Mouse (Mus musculus) MN1 (cell line): ENCODE data around the gene Rad18.
"Not testable (repeated sequence)": the region's sequence is repeated elsewhere in the genome, so short reads cannot be mapped to it uniquely, and the experiment has no call there.

Experiments used
- DNase-seq: peaks from one replicate; pipeline ENCODE4 v3.0.0-alpha.2; 2016; ENCODE audit warnings: low spot score

Rad18 gene

DNA sequence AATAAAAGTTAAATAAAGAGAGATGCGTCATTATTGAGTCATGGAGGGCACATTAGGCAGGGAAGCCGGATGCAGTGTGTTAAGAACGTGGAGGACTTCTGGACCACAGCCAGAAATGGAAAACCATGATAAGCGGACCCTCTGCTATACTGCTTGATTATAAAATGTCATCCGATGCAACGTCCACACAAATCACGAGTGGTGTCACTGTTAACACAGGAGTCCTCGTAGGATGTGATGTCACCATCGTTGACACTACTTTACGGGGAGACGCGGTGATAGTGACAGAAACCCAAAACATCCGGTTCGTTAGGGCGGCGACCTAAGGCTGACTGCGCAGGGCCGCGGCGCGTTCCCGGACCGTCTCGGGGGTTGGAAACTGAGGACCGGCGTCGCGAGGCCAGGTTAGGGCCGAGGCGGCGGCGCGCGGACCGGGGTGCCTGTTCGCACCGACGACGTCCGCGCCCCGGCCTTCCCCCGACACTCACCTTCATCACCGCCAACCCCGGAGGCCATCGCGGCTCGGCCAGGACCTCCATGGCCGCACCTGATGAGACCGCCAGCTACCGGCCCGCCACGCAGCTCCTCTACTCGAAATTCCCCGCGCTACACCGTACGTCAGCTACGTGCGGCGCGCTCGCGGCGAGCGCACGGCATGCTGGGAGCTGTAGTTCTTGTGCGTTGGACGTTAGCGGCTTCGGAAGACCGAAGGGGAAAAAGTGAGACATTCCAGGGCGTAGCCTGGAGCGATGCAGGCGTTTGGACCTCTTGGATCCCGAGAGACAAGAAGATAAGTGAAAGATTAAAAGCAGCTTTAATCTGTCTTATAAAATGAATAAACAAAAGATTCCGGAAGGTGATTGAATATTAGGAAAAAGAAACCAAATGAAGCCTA is at the start of gene Rad18:
Rad18 (minus strand) TSS at position 631 of the 895 bp plus-strand sequence.
- DNase-seq = peak; percentile 92

DNA sequence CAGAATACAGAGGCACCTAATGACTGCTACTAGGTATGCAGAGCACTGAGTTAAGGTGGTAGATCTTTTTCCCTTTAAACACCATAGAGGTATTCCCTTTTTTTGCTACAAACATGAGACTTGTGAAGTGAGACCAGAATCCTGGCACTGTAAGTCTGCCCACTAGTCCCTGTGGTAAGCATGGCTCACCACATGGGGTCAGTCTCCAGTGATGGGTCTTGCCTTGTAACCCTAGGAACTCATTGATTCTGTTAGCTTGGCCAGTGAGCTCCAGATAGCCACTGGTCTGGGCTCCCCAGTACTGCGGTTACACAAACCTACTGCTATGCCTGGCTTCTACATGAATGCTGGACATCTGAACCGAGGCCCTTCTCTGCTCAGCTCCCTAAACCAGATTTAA is 45.8 kb upstream of the Rad18 start:
- peak; percentile 21 for DNase-seq

DNA sequence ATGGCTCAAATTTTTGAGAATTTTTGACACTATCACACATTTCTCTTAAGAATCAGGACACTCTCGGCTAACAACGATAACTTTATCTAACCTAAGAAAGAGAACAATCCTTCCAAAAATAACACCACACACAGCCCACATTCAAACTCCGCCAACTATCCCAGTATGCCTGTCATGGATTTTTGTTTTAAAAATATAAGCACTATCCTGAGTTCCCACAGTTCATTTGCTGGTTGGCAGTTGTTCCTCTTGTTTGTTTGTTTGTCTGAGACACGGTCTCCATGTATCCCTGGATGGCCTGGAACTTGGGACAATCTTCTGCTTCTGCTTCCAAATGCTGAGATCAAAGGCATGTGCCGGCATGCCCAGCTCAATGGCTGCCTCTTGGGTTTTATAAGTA is 45.3 kb upstream of the Rad18 start:
- DNase-seq = no peak

DNA sequence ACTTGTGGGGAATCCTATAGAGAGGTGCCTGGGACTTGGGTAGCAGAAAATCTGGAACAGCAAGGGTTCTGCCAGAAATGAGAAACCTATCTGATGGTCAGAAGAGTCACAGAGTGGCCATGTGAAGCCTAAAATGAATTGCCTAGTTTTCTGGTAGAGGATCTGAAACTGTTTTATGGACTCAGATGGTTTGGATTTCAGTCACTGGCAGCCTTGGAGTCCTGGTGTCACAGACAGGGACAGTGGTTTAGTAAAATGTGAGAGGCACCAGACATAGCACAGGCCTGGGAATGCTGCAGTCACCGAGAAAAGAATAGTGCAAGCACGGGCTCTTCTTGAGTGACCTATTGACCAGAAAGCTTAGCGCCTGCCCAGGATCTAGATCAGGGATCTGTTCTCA is 43.1 kb upstream of the Rad18 start:
- no peak for DNase-seq

DNA sequence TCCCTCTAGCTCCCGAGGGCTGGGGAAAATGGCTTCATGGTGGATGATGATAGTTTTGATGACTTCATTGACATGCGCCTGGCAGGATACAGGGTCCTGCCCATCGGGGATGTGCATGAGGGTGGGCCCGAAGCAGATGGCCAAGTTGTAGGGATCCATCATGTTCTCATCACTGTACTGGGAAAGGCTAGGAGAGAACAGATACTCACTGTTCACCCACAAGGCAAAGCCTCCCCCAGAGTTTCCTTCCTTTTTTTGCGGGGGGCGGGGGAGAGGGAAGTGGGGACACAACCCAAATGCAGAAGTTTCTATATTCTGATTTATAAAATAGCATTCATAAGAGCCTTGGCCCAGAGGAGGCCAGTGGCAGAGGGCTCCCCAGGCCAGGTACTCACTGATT is 42.4 kb upstream of the Rad18 start:
- no peak for DNase-seq

DNA sequence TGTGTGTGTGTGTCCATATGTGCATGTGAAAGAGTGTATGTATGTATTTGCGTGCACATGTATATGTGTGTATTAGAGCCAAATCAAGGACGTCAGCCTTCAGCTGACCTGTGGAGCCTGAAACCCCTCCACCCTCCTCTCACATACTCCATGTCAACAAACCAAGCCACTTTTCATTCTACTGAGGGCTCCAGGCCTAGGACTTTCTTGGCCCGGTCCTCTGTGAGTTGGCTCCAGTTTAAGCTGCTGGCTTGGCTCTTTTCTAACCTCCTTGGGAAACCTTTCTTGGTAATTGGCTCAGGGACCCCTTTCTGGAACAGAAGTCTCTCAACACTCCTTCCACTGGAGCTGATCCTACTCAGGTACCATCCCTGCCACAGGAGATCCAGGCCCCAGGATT is 40.0 kb upstream of the Rad18 start:
- no peak for DNase-seq

DNA sequence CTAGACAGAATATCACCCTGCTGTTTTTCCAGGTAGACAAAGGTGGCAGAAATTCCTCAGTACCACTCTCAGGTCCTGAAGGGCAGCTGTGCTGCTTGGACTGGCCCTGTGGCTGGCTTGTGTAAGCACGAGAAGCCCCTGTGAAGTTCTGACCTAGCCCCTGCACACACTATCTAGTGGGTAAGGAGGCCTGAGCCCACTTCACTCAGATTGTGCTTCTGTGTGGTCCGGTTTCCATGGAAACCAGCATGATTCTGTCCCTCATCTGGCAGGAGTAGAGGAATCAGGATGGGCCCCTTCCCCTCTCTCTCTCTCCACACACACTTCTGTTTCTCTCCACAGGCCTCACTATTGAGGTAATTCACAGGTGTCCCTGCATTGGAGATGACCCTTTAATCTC is 38.6 kb upstream of the Rad18 start:
- no peak for DNase-seq

DNA sequence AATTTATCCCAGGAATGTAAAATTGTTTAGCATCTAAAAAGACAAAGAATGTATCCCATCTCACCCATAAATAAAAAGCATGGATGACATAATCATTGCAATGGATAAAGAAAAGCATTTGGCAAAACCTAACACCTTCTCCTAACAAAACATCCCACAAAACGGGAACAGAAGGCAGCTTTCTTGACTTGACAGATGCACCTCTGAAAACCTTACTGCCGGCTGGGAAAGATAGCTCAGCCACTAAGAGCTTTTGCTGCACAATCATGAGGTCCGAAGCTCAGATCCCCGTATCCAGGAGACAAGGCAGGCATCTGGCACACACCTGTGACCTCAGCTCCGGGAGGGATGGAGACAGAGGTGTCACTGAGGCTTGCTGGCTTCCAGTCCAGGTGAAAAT is 37.5 kb upstream of the Rad18 start:
- no peak for DNase-seq

DNA sequence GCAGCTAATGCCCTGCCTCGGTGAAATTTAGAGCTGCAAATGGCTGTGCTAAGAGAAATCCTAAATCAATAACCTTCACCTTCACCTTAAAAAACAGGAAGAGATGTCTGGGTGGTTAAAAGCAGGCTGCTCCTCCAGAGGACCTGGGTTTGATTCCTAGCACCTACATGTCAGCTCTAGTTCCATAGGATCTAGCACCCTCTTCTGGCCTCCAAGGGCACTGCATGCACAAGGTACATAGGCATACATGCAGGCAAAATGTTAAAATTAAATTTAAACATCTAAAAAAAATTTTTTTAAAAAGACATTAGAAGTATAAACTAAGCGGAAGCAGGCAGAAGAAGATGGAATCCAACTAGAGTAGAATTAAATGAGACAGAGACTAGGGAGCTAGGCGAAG is 35.9 kb upstream of the Rad18 start:
- no peak for DNase-seq

DNA sequence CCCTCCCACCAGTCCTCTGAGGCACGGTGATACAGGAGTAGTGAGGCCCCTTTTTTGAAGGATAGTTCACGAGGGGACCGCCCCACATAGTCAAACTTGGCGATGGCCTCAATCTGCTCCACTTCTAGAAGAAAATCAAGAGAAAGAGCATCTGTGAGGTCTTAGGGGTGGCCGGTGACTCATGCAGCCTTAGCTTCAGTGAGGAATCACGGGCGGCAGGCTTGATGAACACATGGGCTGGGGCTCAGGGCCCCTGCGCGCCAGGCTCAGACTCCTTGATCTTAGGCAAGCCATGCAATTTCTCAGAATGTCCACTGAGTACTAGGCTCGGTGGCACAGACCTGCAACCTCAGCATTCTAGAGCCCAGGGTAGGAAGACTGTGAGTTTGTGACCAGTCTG is 34.9 kb upstream of the Rad18 start:
- DNase-seq = no peak

DNA sequence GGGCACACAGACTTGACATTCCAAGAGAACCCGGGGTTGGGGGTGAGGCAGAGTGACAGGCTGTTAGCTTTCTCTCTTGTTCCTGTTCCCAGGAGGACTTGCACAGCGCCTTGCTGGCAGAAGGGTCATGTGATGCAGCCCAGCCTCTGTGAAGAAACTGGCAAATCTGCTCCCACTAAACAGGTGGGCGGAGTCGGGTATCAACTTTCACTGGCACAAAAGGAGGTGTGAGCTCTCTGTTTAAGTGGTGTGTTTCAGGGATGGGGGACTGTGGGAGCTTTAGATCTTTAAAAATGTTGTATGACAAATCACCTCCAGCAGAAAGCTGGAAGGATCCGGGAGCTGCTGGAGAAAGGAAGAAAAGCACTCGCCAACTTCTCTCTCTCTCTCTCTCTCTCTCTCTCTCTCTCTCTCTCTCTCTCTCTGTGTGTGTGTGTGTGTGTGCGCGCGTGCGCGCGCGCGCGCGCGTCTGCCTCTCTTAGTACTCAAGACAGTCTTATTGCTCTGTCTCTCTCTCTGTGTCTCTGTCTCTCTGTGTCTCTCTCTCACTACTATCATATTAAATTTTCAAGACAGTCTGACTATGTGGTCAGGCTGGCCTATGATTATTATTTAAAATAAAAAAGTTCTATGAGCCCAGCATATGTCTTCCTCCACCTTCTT is 32.4 kb upstream of the Rad18 start:
- DNase-seq = peak; percentile 51

DNA sequence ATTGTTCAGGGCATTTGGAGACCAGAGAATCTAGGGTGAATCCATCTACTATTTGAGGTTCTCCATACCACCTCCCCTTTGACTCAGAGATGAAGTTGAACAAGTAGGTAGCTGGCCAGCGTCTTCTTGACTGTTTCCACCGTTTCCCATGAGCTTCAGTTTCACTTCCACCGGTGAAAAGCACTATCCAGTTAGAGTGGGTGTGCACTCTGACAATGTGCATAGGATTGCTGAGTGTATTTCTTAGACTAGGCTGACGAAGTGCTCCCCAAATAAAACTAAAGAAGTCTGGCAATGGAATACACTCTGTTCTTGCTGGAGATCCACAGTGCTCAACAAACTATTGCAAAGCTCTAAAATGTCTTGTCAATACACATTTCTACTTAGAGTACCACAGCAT is 29.0 kb upstream of the Rad18 start:
- DNase-seq = no peak

DNA sequence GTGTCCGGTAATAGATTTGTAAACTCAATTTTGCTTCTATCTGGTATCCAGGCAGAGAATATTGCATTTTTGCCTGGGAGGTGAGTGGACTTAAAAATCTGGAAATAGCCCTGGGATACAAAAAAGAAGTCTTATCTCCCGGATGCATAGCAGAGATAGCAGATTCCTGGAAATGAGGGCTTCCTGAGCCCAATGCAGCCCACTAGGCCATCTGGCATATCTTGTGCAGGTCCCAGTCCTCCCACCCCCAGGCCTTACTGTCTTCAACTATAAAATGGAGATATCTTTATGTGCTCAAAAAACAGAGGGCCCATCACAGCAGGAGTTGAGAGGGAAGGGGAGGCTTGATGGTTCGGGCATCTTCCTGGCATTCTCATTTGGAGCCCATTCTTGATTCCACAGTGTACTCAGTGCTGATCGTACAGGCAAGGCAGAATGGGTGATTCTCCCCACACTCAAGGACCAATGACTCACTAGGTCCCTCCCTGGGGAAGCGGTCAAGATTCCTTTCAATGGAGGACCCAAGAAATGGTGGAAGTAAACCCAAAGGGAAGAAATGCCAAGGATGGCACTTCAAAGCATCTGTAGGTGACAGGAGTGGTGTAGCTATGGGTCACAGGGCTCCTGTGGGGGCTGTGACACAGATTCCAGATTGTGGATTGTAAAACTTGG is 24.1 kb upstream of the Rad18 start:
- no peak for DNase-seq

DNA sequence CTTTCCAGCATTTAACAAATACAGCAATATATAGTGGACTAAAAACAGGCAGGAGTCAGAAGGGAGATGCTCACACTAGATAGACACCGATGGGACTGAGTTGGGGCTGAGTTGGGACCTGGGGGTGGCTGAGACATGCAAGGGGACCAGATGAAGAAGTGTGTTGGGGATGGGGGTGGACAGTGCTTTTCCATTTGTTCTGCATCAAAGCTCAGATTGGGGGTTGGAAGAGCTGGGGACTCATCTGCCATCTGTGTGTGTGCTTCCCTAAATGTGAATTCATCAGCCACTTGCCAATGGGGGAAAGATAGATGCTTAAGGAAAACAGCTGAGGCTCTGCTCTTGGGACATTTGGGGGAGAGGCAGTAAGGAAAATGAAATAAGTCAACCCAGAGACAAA is 23.5 kb upstream of the Rad18 start:
- no peak for DNase-seq

DNA sequence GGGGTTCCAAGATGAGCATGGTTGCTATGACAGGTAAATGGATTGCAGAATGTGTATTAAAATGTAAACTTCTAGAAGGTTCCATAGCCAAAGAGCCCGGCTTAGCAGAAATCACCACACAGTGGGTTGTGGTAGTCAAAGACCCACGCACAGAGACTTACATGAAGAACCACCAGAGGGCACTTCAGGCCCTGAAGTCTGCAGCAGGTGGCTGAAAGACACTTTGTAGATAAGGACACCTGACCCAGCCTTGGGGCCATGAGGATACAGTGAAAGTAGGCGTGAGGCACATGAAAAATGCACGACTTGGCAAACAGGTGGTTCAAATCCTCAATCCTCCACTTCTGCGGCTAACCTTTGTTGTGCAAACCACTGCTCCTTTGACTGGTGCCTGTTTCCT is 20.7 kb upstream of the Rad18 start:
- no peak for DNase-seq

DNA sequence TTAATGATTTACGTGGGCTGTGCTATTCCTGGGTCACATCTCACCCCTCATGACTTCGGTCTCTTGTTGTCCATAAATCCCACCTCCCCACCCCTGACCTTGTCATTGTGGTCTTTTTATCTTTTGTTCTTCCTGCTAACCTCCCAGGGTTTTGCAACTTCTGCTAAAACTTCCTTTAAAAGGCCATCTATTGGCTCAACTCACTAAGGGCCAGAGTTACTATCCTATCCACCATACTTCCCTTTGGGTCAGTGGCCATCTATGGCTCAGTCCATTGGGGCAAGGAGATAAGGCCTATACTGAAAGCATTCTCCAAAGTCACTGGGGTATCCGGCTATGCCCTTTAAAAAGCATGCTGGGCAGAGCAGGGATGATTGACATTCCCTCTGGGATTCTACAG is 17.5 kb upstream of the Rad18 start:
- DNase-seq = no peak

DNA sequence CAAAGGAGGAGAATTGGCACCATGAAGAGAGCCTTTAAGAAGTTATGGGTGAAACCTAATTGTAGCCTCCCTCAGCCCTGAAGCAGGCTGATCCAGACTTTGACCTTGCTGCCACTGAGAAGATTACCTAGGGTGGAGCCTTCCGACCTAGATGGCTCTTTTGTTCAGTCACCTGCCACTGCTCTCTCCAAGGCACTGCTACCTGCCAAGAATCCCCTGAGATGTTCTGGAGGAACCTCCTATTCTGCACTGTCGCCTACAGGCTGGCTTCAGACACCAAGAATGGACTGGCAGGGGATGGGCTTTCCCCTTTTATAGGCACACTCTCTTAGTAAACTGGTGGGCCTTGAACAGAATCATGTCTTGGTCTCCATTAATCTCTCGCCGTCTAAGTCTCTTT is 5.8 kb upstream of the Rad18 start:
- not testable (repeated sequence) for DNase-seq

DNA sequence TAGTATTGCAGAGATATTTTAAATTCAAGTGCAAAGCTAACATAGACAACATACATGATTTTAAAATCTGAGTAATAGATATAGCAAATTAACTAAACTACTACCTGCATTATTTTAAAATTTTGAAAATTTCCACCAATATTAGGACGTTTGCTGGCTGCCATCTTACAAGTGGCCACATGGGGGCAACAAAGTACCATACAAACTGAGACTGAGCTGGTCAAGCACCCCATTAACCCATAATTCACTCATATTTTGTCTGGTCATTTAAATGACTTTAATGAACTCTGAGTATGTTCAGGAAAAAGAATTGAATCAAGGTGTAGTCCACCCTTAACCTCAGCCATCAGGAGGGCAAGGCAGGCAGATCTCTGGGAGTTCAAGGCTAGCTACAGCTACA is 3.9 kb upstream of the Rad18 start:
- peak; percentile 53 for DNase-seq

DNA sequence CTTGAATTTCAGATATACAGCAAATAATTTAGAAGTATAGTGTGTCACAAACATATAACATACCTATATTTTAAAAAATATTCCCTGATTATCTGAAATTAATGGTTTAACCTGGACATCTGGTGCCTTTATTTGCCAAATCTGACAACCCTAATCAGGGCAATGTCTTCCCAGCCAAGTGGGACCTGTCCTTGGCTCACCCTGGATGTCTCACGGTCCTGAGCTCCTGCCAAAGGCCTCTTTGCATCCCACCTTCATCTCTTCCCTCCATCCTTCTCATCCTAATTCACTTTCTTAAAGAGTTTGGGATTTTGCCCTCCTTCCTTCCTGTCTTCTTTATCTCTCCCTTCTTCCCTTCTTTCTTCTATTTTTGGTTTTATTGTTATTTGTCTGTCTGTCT is 2.6 kb upstream of the Rad18 start:
- no peak for DNase-seq

DNA sequence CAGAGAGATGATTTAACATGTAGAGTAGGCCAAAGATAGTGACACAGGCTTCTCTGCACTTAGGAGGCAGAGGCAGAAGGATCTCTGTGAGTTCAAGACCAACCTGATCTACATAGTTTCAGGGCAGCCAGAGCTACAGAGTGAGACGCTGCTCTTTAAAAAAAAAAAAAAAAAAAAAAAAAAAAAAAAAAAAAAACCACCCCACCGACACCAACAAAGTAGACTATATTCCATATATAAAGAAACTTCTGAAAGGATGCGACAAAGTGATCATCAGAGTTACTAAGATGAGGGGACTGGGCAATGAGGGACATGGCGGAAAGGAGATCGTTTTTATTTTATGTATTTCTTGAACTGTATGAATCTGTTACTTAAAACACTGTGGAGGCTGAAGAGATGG is 2.0 kb downstream of the Rad18 start:
- no peak for DNase-seq

DNA sequence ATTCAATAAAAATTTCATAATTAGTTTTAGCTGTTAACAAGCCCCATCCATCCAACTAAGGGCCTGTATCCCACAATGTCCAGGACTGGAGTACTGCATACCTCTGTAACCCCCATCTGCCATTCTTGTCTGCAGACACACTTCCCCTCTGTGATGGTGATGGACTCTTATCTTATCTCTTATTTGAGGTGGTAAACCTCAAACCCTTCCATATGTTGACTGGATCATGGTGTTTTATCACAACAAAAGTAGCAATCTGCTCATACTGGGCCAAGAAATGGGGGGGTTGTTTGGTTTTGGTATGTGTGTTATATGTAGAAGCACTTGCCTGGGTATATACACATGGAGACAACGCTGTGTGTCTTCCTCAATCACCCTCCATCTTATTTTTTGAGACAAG is 5.0 kb downstream of the Rad18 start:
- DNase-seq = no peak

DNA sequence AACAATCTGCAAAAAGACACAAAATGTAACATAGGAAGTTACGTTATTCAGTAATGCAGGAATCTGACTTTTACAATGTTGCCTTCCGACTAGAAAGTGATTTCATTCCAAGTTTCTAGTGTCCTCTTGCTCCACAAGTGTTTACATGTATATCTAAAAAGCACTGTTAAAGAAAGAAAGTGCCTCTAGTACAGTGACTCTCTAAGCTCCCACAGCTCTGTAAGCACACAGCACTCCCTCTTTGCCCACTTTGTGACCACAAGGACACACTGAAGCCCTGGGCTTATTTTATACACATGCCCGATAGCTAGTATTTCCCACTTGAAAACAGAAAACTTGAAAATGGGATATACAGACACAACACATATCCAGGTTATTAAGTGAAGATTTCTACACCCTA is 8.5 kb downstream of the Rad18 start:
- no peak for DNase-seq

DNA sequence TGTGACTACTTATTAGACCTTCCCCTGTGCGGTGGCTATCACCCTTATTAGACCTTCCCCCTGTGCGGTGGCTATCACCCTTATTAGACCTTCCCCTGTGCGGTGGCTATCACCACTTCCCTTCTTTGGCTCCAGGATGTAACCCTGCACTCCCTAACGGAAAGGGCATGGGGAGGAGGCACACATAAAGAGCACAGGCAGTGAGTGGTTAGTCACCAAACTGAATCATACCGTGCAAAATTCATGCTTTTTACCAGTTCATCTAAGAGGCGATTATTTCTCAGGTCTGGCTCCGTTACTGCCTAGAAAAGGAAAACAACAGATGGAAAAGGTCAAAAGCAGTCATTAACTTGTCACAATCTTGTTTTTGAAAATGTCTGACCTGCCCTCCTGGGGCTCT is 10.0 kb downstream of the Rad18 start:
- DNase-seq = no peak
